ENCODE assay signal across 11 mouse cellular contexts in the genomic region with DNA sequence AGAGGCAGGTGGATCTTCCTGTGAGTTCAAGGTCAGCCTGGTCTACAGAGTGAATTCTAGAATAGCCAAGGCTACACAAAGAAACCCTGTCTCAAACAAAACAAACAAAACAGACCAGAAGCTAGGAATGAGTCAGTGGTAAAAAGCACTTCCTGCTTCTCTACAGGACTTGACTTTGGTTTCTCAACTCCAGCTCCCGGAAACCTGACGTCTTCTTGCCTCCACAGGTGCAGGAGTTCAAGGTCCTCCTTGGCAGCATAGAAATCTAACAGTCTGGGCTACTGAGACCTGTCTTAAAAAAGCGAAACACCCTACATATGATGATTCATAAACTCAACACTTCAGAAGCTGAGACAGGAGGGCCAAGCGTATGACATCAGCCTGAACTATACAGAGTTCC. TPM values are rescaled to one million over a fixed set of nuclear protein-coding genes. Genes with fewer than 3 reads are reported as not detected.
DNase-seq lines count a peak whose midpoint lies in the region; ATAC-seq and TF ChIP-seq lines count a peak whose summit lies in the region.
"Had no signal": no experiment of that assay in that cellular context is flagged by ENCODE, and none has a peak within 500 bp of the region (broad histone marks: within the 10 kb centered on the region; RNA-seq: fewer than 3 reads in every experiment).

No protein-coding gene starts in this region.

- DNase-seq in heart, postnatal 36 days: no peak
- peak; percentile 81 for DNase-seq in R1 (ENCODE audit: low read depth, low spot score)
- peak; percentile 83 for DNase-seq in thymus, postnatal 0 days (ENCODE audit: low spot score)
- no peak for DNase-seq in urinary bladder, postnatal 4 days (ENCODE audit: low spot score in 2 of 2)
- DNase-seq in cerebellum, postnatal 4 days (ENCODE audit: low spot score in 2 of 2): no peak
- DNase-seq in lung, adult 2 months: no peak

- H3K9me3 ChIP-seq in heart, embryonic 15.5 days (replicated peaks): no peaks in the 10 kb centered on the region
- H3K9me3 ChIP-seq in intestine, postnatal 0 days (ENCODE audit: control insufficient read depth): no peaks in the 10 kb centered on the region
- H3K9me3 ChIP-seq: midbrain, embryonic 13.5 days had no signal

- no peak overlapping the region for H3K4me2 ChIP-seq in heart, embryonic 15.5 days
- no peak overlapping the region for H3K4me2 ChIP-seq in intestine, postnatal 0 days (replicated peaks; ENCODE audit: low read depth)
- H3K4me2 ChIP-seq: midbrain, embryonic 13.5 days had no signal

- no peak for TF ChIP-seq CTCF in intestine, postnatal 0 days (IDR thresholded peaks at IDR 0.05; ENCODE audit: low read depth)
- TF ChIP-seq CTCF in lung, adult 2 months (IDR thresholded peaks at IDR 0.05; ENCODE audit: insufficient read depth, low read length): no peak

- H3K36me3 ChIP-seq in heart, embryonic 15.5 days: no peaks in the 10 kb centered on the region
- no peaks in the 10 kb centered on the region for H3K36me3 ChIP-seq in intestine, postnatal 0 days (ENCODE audit: control insufficient read depth, insufficient read depth)
- H3K36me3 ChIP-seq: midbrain, embryonic 13.5 days had no signal

- ATAC-seq in heart, embryonic 15.5 days (replicated peaks; ENCODE audit: insufficient number of reproducible peaks, insufficient read depth, low FRiP score, low read depth): no peak
- peak; percentile 83 for ATAC-seq in intestine, postnatal 0 days
- ATAC-seq: hindbrain, embryonic 16.5 days; midbrain, embryonic 13.5 days had no signal

- intact Hi-C loops in heart, postnatal 36 days (cut with DNase I): no loop called here

- 50% methylated on average over 4 of the region's 4 CpGs for WGBS in heart, embryonic 15.5 days
- WGBS in intestine, postnatal 0 days: 30% methylated on average over 4 of the region's 4 CpGs
- 47% methylated on average over 4 of the region's 4 CpGs for WGBS in lung, adult 2 months

- H3K4me1 ChIP-seq in heart, embryonic 15.5 days (replicated peaks): peaks cover 16% of the 10 kb centered on the region
- H3K4me1 ChIP-seq in intestine, postnatal 0 days (replicated peaks; ENCODE audit: control insufficient read depth, insufficient read depth, low read length): peaks cover 20% of the 10 kb centered on the region
- peaks cover 10% of the 10 kb centered on the region for H3K4me1 ChIP-seq in lung, adult 2 months (ENCODE audit: control insufficient read depth, insufficient read depth, low read length)

- H3K9ac ChIP-seq in heart, embryonic 15.5 days: no peak overlapping the region
- no peak overlapping the region for H3K9ac ChIP-seq in intestine, postnatal 0 days (ENCODE audit: low read depth, low read length)
- H3K9ac ChIP-seq: liver, embryonic 14.5 days; midbrain, embryonic 13.5 days had no signal

- no peak overlapping the region for H3K4me3 ChIP-seq in heart, embryonic 15.5 days
- no peak overlapping the region for H3K4me3 ChIP-seq in intestine, postnatal 0 days (ENCODE audit: low read depth, low read length)
- H3K4me3 ChIP-seq in lung, adult 2 months (replicated peaks; ENCODE audit: extremely low read depth, low read depth, low read length): no peak overlapping the region
- H3K4me3 ChIP-seq: midbrain, embryonic 13.5 days had no signal

- H3K27me3 ChIP-seq in heart, embryonic 15.5 days: no peaks in the 10 kb centered on the region
- H3K27me3 ChIP-seq in intestine, postnatal 0 days (replicated peaks; ENCODE audit: control insufficient read depth, insufficient read depth, low read length): no peaks in the 10 kb centered on the region
- H3K27me3 ChIP-seq: midbrain, embryonic 13.5 days had no signal

- peak overlapping the region; percentile 52 for H3K27ac ChIP-seq in heart, embryonic 15.5 days
- H3K27ac ChIP-seq in intestine, postnatal 0 days (ENCODE audit: low read depth, low read length): peak overlapping the region; percentile 24; the same call in 1 of the 2 replicates
- H3K27ac ChIP-seq: liver, embryonic 14.5 days; midbrain, embryonic 13.5 days had no signal

- TF ChIP-seq POLR2A in lung, adult 2 months (IDR thresholded peaks at IDR 0.05; ENCODE audit: borderline replicate concordance, extremely low read depth, low read depth, low read length): no peak

RNA-seq across cellular contexts. Expression of gene Tbc1d14, which starts 39.2 kb away (rescaled TPM):
- 14.8 and 20.2 TPM in 2 replicates for polyA plus RNA-seq in heart, embryonic 15.5 days (2015; fragmentation: Nextera tagmentation; extraction: Ambion mirVana)
- 10 to 100 TPM; 13.7 to 14.2 TPM for total RNA-seq in heart, postnatal 36 days (2021)
- 16.8 and 17.2 TPM in 2 replicates for polyA plus RNA-seq in intestine, postnatal 0 days (2015; fragmentation: Nextera tagmentation; extraction: Ambion mirVana)
- polyA plus RNA-seq in thymus, postnatal 0 days (2015; fragmentation: Nextera tagmentation; extraction: Ambion mirVana): 22.4 and 22.6 TPM in 2 replicates
- polyA plus RNA-seq in lung, adult 2 months (2012; rRNA removed): 19.2 and 30.2 TPM in 2 replicates

Comparison
In these comparisons a context has a peak if more than half of its experiments do, and no peak if none do; other contexts are left out.
1. DNase-seq: peak in R1 (single experiment) and thymus, postnatal 0 days (single experiment); none in heart, postnatal 36 days (0 of 2), urinary bladder, postnatal 4 days (0 of 2), cerebellum, postnatal 4 days (0 of 2) and lung, adult 2 months (single experiment).